Mouse (Mus musculus) testis, adult 2 months (tissue): Measurements from ENCODE around the gene Hnrnpa3. TPM values are rescaled to one million over a fixed set of nuclear protein-coding genes. Genes with fewer than 3 reads are reported as not detected.
A peak's percentile ranks its signal among the peaks of the same experiment; 100 is the strongest.

Experiments used
- H3K27ac ChIP-seq: fragments of 200-500 bp; 2 replicates; pipeline ENCODE4 v1.5.1; 2012; ENCODE audit warnings: low read depth, low read length; ENCODE audit not compliant: control insufficient read depth, insufficient read depth
- H3K27me3 ChIP-seq: fragments of 200-500 bp; 2 replicates; pipeline ENCODE4 v1.6.1; 2012; ENCODE audit warnings: mild to moderate bottlenecking, low read length, moderate library complexity; ENCODE audit not compliant: control insufficient read depth, insufficient read depth
- H3K36me3 ChIP-seq: fragments of 200-500 bp; 2 replicates; pipeline ENCODE4 v1.6.1; 2012; ENCODE audit warnings: mild to moderate bottlenecking, low read length; ENCODE audit not compliant: control insufficient read depth, insufficient read depth
- H3K4me1 ChIP-seq: fragments of 200-500 bp; 2 replicates; pipeline ENCODE4 v1.6.1; 2012; ENCODE audit warnings: low read length; ENCODE audit not compliant: control insufficient read depth, insufficient read depth
- H3K4me3 ChIP-seq: fragments of 200-500 bp; 2 replicates; pipeline ENCODE4 v1.5.1; 2012; ENCODE audit warnings: low read depth, mild to moderate bottlenecking, low read length, moderate library complexity, mixed read lengths; ENCODE audit not compliant: control insufficient read depth
- CTCF ChIP-seq: fragments of 200-500 bp; IDR thresholded peaks from 2 replicates; pipeline ENCODE4 v1.5.1; 2012; ENCODE audit warnings: low read depth, mild to moderate bottlenecking, inconsistent platforms, low read length, moderate library complexity; ENCODE audit not compliant: control insufficient read depth, insufficient read depth, insufficient replicate concordance
- POLR2A ChIP-seq: fragments of 200-500 bp; IDR thresholded peaks from 2 replicates; pipeline ENCODE4 v1.6.1; 2012; ENCODE audit warnings: low read depth, mild to moderate bottlenecking, inconsistent platforms, low read length, moderate library complexity; ENCODE audit not compliant: control insufficient read depth
- polyA plus RNA-seq: library from polyadenylated mRNA; depleted of rRNA; stranded (reverse); fragments of >200 nt; gene quantifications from 2 replicates; pipeline ENCODE4 v1.2.3, GENCODE M21; 2012

Gene Hnrnpa3
- polyA plus RNA-seq, 1 experiment = 60.0 TPM

- H3K4me3 ChIP-seq = no peak overlapping the region
- H3K36me3 ChIP-seq = no peaks in the 10 kb centered on the region
- no peaks in the 10 kb centered on the region for H3K27me3 ChIP-seq
- no peak for TF ChIP-seq POLR2A
- peak overlapping the region; percentile 70 for H3K27ac ChIP-seq
- H3K4me1 ChIP-seq = peaks cover 7% of the 10 kb centered on the region
Measured at GRCm38 (mm10) chr2:75695676-75696350, 36.8 kb downstream of the Hnrnpa3 start.

DNA sequence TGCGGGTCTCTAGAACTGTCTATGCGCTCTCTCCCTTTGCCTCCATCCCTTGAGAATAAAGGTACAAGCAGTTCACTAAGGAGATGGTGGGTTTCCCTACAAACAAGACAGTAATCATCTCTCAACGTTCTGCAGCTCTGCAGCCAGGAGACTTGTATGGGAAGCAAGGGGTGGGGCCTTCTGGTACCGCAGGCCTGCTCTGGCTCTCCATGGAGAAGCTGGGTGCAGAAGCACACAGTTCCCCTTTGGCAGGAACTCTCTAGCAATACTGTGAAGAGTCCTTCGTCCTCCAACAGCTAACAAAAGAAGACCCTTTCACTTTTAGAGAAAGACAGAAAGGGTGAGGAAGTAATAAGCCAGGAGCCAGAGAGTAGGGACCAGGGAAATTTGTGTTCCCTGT lies 37.3 kb downstream of the Hnrnpa3 start:
- Histone ChIP-seq H3K27me3 (no peaks in the 10 kb centered on the region), H3K36me3 (no peaks in the 10 kb centered on the region), H3K4me1 (peaks cover 7% of the 10 kb centered on the region), H3K27ac (peak overlapping the region; percentile 25; the same call in 1 of the 2 replicates), H3K4me3 (no peak overlapping the region)
- TF ChIP-seq CTCF (no peak), POLR2A (no peak)

- peaks cover 7% of the 10 kb centered on the region for H3K4me1 ChIP-seq
- no peak overlapping the region for H3K27ac ChIP-seq
- H3K36me3 ChIP-seq = no peaks in the 10 kb centered on the region
- H3K27me3 ChIP-seq = no peaks in the 10 kb centered on the region
- TF ChIP-seq CTCF (no peak), POLR2A (no peak)
- H3K4me3 ChIP-seq = no peak overlapping the region
Measured at GRCm38 (mm10) chr2:75697222-75697621, 38.2 kb downstream of the Hnrnpa3 start.

DNA sequence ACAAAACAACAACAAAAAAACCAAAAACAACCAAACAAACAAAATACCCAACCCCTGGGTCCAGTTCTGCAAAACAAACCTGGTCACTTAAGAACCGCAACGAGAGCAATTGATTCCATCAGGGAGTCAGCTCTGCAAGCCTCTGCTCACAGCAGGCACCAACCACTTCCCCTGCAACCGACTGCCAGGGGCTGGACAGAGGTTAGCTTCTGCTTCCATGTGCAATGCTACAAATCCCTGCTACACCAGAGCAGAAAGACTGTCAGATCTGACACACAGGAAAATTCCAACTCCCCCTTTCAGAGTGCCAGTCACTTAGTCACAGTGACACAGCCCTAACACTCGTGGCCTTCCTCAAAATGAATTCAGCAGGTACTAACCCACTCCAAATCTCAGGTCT lies 38.9 kb downstream of the Hnrnpa3 start:
- Histone ChIP-seq H3K36me3 (no peaks in the 10 kb centered on the region), H3K27me3 (no peaks in the 10 kb centered on the region), H3K4me3 (no peak overlapping the region), H3K27ac (no peak overlapping the region), H3K4me1 (peaks cover 6% of the 10 kb centered on the region)
- no peak for TF ChIP-seq CTCF
- no peak for TF ChIP-seq POLR2A

DNA sequence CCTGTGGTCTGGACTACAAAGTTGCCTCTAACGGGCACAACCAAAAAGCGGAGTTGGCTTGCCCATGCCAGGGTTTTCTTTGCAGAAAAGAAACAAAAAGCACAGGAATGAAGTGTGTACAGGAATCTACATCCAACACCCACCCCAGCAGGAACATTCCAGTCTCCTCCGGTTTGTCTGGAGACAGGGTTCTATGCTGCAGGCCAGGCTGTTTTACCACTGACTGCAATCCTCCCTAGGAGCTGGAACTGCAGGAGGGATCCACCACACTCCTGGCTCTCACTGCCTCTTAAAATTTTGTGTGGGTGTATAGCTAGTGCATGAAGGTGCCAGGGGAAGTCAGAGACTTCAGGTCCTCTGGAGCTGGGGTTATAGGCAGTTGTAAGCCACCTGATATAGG lies 39.8 kb downstream of the Hnrnpa3 start:
- no peak for TF ChIP-seq POLR2A
- no peak for TF ChIP-seq CTCF
- H3K4me1 ChIP-seq = peaks cover 4% of the 10 kb centered on the region
- no peak overlapping the region for H3K4me3 ChIP-seq
- no peaks in the 10 kb centered on the region for H3K36me3 ChIP-seq
- H3K27me3 ChIP-seq = no peaks in the 10 kb centered on the region
- no peak overlapping the region for H3K27ac ChIP-seq

- Histone ChIP-seq H3K4me1 (peaks cover 15% of the 10 kb centered on the region), H3K27ac (no peak overlapping the region), H3K27me3 (no peaks in the 10 kb centered on the region; the same call in 1 of the 2 replicates), H3K4me3 (no peak overlapping the region), H3K36me3 (no peaks in the 10 kb centered on the region)
- TF ChIP-seq POLR2A (no peak), CTCF (no peak)
Measured at GRCm38 (mm10) chr2:75700543-75700942, 41.5 kb downstream of the Hnrnpa3 start.

- Histone ChIP-seq H3K27ac (no peak overlapping the region), H3K4me1 (peaks cover 14% of the 10 kb centered on the region)
- TF ChIP-seq CTCF (no peak), POLR2A (no peak)
Measured at GRCm38 (mm10) chr2:75701207-75701606, 42.1 kb downstream of the Hnrnpa3 start.

More at GRCm38 (mm10) chr2:75701207-75701606, 42.1 kb downstream of the Hnrnpa3 start:
- no peaks in the 10 kb centered on the region for H3K36me3 ChIP-seq
- H3K27me3 ChIP-seq = no peaks in the 10 kb centered on the region; the same call in 1 of the 2 replicates
- H3K4me3 ChIP-seq = no peak overlapping the region
